Mouse (Mus musculus) B cell, adult 67 days (primary cell): ENCODE measurements around the gene Krt35. TPM values are rescaled to one million over a fixed set of nuclear protein-coding genes. Genes with fewer than 3 reads are reported as not detected.

Experiments
- total RNA-seq, 2 experiments: library from RNA; stranded (reverse); gene quantifications; 4 replicates each; pipeline ENCODE4 v1.2.4; 2023

Gene Krt35
- not detected for total RNA-seq

GRCm38 (mm10) chr11:100096141-100096540, at the start of gene Krt35:
Gene Krt35, minus strand, starts transcription at chr11:100096241.

GRCm38 (mm10) chr11:100135731-100136130, 39.7 kb upstream of the Krt35 start, which contains the start of gene Krt15:
Gene Krt15, minus strand, starts transcription at chr11:100135928.

GRCm38 (mm10) chr11:100121466-100121865, 25.4 kb upstream of the Krt35 start, which contains the start of gene Krt13:
Gene Krt13, minus strand, starts transcription at chr11:100121566.

GRCm38 (mm10) chr11:100105576-100106122, 9.6 kb upstream of the Krt35 start, which contains the start of gene Krt36:
Gene Krt36, minus strand, starts transcription at chr11:100105626.

GRCm38 (mm10) chr11:100087861-100088260, 8.2 kb downstream of the Krt35 start, which contains the start of gene Krt32:
Gene Krt32, minus strand, starts transcription at chr11:100088226.

GRCm38 (mm10) chr11:100050451-100050850, 45.6 kb downstream of the Krt35 start, which contains the start of gene Krt31:
Gene Krt31, minus strand, starts transcription at chr11:100050551.

Other genes with a start within 250 kb of the Krt35 start
- gene Krtap4-16, start 244.6 kb downstream of the Krt35 start, total RNA-seq = not detected
- gene Gm11568, start 238.3 kb downstream of the Krt35 start, total RNA-seq = not detected
- not detected for gene Gm11559, start 231.8 kb downstream of the Krt35 start, total RNA-seq
- gene Krtap9-1, start 222.9 kb downstream of the Krt35 start, total RNA-seq = not detected
- not detected for gene Gm11567, start 217.1 kb downstream of the Krt35 start, total RNA-seq
- gene Krtap31-1, start 188.3 kb downstream of the Krt35 start, total RNA-seq = not detected
- gene Gm11565, start 181.5 kb downstream of the Krt35 start, total RNA-seq = not detected
- gene Krtap31-2, start 159.9 kb downstream of the Krt35 start, total RNA-seq = not detected
- not detected for gene Krtap9-5, start 147.8 kb downstream of the Krt35 start, total RNA-seq
- not detected for gene Krtap29-1, start 117.2 kb downstream of the Krt35 start, total RNA-seq
- not detected for gene Krtap16-1, start 109.6 kb downstream of the Krt35 start, total RNA-seq
- gene Krtap17-1, start 102.2 kb downstream of the Krt35 start, total RNA-seq = not detected
- not detected for gene Krt33a, start 80.0 kb downstream of the Krt35 start, total RNA-seq
- not detected for gene Krt33b, start 66.4 kb downstream of the Krt35 start, total RNA-seq
- gene Krt34, start 54.7 kb downstream of the Krt35 start, total RNA-seq = not detected
- gene Krt31, start 45.7 kb downstream of the Krt35 start, total RNA-seq = not detected
- gene Krt32, start 8.0 kb downstream of the Krt35 start, total RNA-seq = not detected
- gene Krt36, start 9.4 kb upstream of the Krt35 start, total RNA-seq = not detected
- not detected for gene Krt13, start 25.3 kb upstream of the Krt35 start, total RNA-seq
- not detected for gene Krt15, start 39.7 kb upstream of the Krt35 start, total RNA-seq
- gene Krt19, start 52.4 kb upstream of the Krt35 start, total RNA-seq = not detected
- not detected for gene Krt9, start 97.0 kb upstream of the Krt35 start, total RNA-seq
- not detected for gene Krt14, start 111.3 kb upstream of the Krt35 start, total RNA-seq
- gene Krt16, start 152.7 kb upstream of the Krt35 start, total RNA-seq = not detected
- gene Krt17, start 164.8 kb upstream of the Krt35 start, total RNA-seq = not detected
- gene Krt42, start 173.6 kb upstream of the Krt35 start, total RNA-seq = not detected
- 1,000 to 10,000 TPM; 2,050 to 2,242 TPM for gene Eif1, start 223.6 kb upstream of the Krt35 start, total RNA-seq
- gene Gast, start 238.2 kb upstream of the Krt35 start, total RNA-seq = not detected